Mouse (Mus musculus) layer of hippocampus, postnatal 10 days (tissue): ENCODE measurements around the gene Armcx4. TPM values are rescaled to one million over a fixed set of nuclear protein-coding genes. Genes with fewer than 3 reads are reported as not detected.

Experiments
- total RNA-seq, 2 experiments: library from RNA; stranded (reverse); gene quantifications; 2 replicates each; pipeline ENCODE4 v1.2.3; 2021

The Armcx4 gene
- total RNA-seq, 2 experiments from 2014 or later = 51.9 to 57.1 TPM

Other genes with a start within 250 kb of the Armcx4 start
- not detected for gene Taf7l, start 210.0 kb upstream of the Armcx4 start, total RNA-seq
- 10 to 100 TPM; 24.4 to 27.8 TPM for gene Timm8a1, start 144.7 kb upstream of the Armcx4 start, total RNA-seq
- gene Btk, start 102.9 kb upstream of the Armcx4 start, total RNA-seq = 1 to 10 TPM; 1.3 to 1.5 TPM
- gene Rpl36a, start 100.9 kb upstream of the Armcx4 start, total RNA-seq = 100 to 1,000 TPM; 211 to 227 TPM
- 1 to 10 TPM; 6.9 to 7.8 TPM for gene Gla, start 85.4 kb upstream of the Armcx4 start, total RNA-seq
- gene Hnrnph2, start 85.3 kb upstream of the Armcx4 start, total RNA-seq = 100 to 1,000 TPM; 128 to 133 TPM
- gene Armcx1, start 31.4 kb downstream of the Armcx4 start, total RNA-seq = 10 to 100 TPM; 54.1 to 59.5 TPM
- 10 to 100 TPM in 1 of 2 experiments, 1 to 10 TPM in 1; 9.5 to 10.4 TPM for gene Armcx6, start 64.9 kb downstream of the Armcx4 start, total RNA-seq
- gene Armcx3, start 70.1 kb downstream of the Armcx4 start, total RNA-seq = 100 to 1,000 TPM in 1 of 2 experiments, 10 to 100 TPM in 1; 93.6 to 109 TPM
- gene Armcx2, start 122.7 kb downstream of the Armcx4 start, total RNA-seq = 10 to 100 TPM; 79.1 to 88.7 TPM